Mouse (Mus musculus) spleen, adult 2 months (tissue): ENCODE data around the gene Gm49342.

Source experiments
- CTCF ChIP-seq: fragments of 200-500 bp; IDR thresholded peaks from 2 replicates; pipeline ENCODE4 v1.5.1; 2011; ENCODE audit warnings: mild to moderate bottlenecking, inconsistent platforms; ENCODE audit not compliant: insufficient read depth, insufficient read length, insufficient replicate concordance; ENCODE audit errors: extremely low read depth
- POLR2A ChIP-seq: fragments of 200-500 bp; IDR thresholded peaks from 2 replicates; pipeline ENCODE4 v1.6.1; 2011; ENCODE audit warnings: low read depth, low read length, inconsistent platforms

- TF ChIP-seq POLR2A (no peak), CTCF (no peak)
Observed at GRCm38 (mm10) chr14:50997999-50998666, 53.8 kb downstream of the Gm49342 start.
